Comparison of ENCODE assay signal across 8 mouse cellular contexts in genomic region chr5:135076931-135077505, GRCm38 (mm10). TPM values are rescaled to one million over a fixed set of nuclear protein-coding genes. Genes with fewer than 3 reads are reported as not detected.
DNase-seq lines count a peak whose midpoint lies in the region; ATAC-seq and TF ChIP-seq lines count a peak whose summit lies in the region.

No protein-coding gene starts in this region.

- in situ Hi-C loops in Patski (cut with MboI; ENCODE audit: low pct_unique_long_range_greater_than_20kb): no loop called here

- H3K27ac ChIP-seq in forebrain, embryonic 10.5 days: peak overlapping the region; percentile 96

- ATAC-seq in Patski: no peak
- no peak for ATAC-seq in erythroblast, adult 5-6 weeks (replicated peaks; ENCODE audit: low FRiP score, poor library complexity, severe bottlenecking)

- H3ac ChIP-seq in C2C12 (ENCODE audit: control insufficient read depth, insufficient read length, low read depth): no peak overlapping the region

- DNase-seq in Patski (ENCODE audit: low read depth, low spot score) (peak; percentile 7), liver (peak; percentile 20)
- DNase-seq in forebrain, embryonic 10.5 days (ENCODE audit: extremely low spot score, low spot score): peak; percentile 55
- DNase-seq in kidney, adult 18-20 months: peak; percentile 63
- DNase-seq in neural tube, embryonic 10.5 days (ENCODE audit: extremely low spot score, low spot score): peak; percentile 46
- no peak for DNase-seq in B cell, adult 2 months

- H3K36me3 ChIP-seq in C2C12 (ENCODE audit: control insufficient read depth, insufficient read depth): no peaks in the 10 kb centered on the region
- peaks cover 37% of the 10 kb centered on the region for H3K36me3 ChIP-seq in forebrain, embryonic 10.5 days (replicated peaks)

- H3K4me3 ChIP-seq in C2C12 (ENCODE audit: insufficient read depth, poor library complexity, severe bottlenecking): peak overlapping the region; percentile 34
- peak overlapping the region; percentile 98 for H3K4me3 ChIP-seq in forebrain, embryonic 10.5 days

- peaks cover 15% of the 10 kb centered on the region for H3K27me3 ChIP-seq in C2C12 (ENCODE audit: control insufficient read depth, insufficient read depth, insufficient read length)
- H3K27me3 ChIP-seq in Patski: no peaks in the 10 kb centered on the region
- peaks cover 16% of the 10 kb centered on the region for H3K27me3 ChIP-seq in forebrain, embryonic 10.5 days (ENCODE audit: poor library complexity, severe bottlenecking)

- no peaks in the 10 kb centered on the region for H3K9me3 ChIP-seq in forebrain, embryonic 10.5 days

- H3K79me3 ChIP-seq in C2C12 (ENCODE audit: low read depth): no peaks in the 10 kb centered on the region

- H3K79me2 ChIP-seq in C2C12 (ENCODE audit: control insufficient read depth, insufficient read depth): no peaks in the 10 kb centered on the region

- POLR2A ChIA-PET in Patski (lab: Charles Lee): interaction anchor here (1.4 kb wide), 1 partner anchor 8 kb away, joined by 4 read pairs; no protein-coding TSS in a partner anchor

- no peak for TF ChIP-seq CTCF in C2C12 (IDR thresholded peaks at IDR 0.05; ENCODE audit: control insufficient read depth, insufficient read depth, insufficient read length)
- TF ChIP-seq CTCF in Patski (IDR thresholded peaks at IDR 0.05): no peak

- 25% methylated on average over 14 of the region's 14 CpGs for WGBS in forebrain, embryonic 10.5 days

- H3K4me1 ChIP-seq in forebrain, embryonic 10.5 days: peaks cover 41% of the 10 kb centered on the region

- CTCF ChIA-PET in Patski (lab: Charles Lee): interaction anchor here (0.8 to 3.8 kb wide), 8 partner anchors 9 to 114 kb away, joined by 3 to 26 read pairs (median 6); no protein-coding TSS in a partner anchor

TF ChIP-seq in C2C12, 6 proteins besides CTCF, POLR2A, EP300 and RAD21:
- no peak for TF ChIP-seq MYOD1 (IDR thresholded peaks at IDR 0.05; ENCODE audit: control insufficient read depth, insufficient read length, low read depth)
- TF ChIP-seq USF1 (IDR thresholded peaks at IDR 0.05; ENCODE audit: low read depth): no peak
- no peak for TF ChIP-seq CEBPB (IDR thresholded peaks at IDR 0.05; ENCODE audit: low read depth)
- no peak for TF ChIP-seq MAX (IDR thresholded peaks at IDR 0.05)
- TF ChIP-seq FOSL1 (IDR thresholded peaks at IDR 0.05; ENCODE audit: insufficient read depth, low read length, poor library complexity, severe bottlenecking): no peak
- no peak for TF ChIP-seq MYOG (IDR thresholded peaks at IDR 0.05; ENCODE audit: control insufficient read depth, extremely low read depth, insufficient read length)

RNA-seq across cellular contexts. Expression of gene Vps37d, which starts 1.0 kb away (rescaled TPM):
- polyA plus RNA-seq in C2C12 (2012; fragmentation: generic; extraction: Trizol): 3.5 TPM
- 18.1 TPM for polyA plus RNA-seq in Patski (2021)
- polyA plus RNA-seq in forebrain, embryonic 10.5 days (2016; fragmentation: Nextera tagmentation; extraction: Ambion mirVana): 6.6 and 7.7 TPM in 2 replicates
- not detected in 2 replicates for total RNA-seq in erythroblast, adult 5-6 weeks (2015; ENCODE audit: low replicate concordance)
- not detected in 2 replicates for total RNA-seq in erythroblast, adult 5-6 weeks (2017; ENCODE audit: low replicate concordance)

RNA-seq across cellular contexts. Expression of gene Bud23, which starts 12.3 kb away (rescaled TPM):
- 63.8 TPM for polyA plus RNA-seq in C2C12 (2012; fragmentation: generic; extraction: Trizol)
- 58.7 TPM for polyA plus RNA-seq in Patski (2021)
- 172 and 176 TPM in 2 replicates for polyA plus RNA-seq in forebrain, embryonic 10.5 days (2016; fragmentation: Nextera tagmentation; extraction: Ambion mirVana)
- total RNA-seq in erythroblast, adult 5-6 weeks (2015; ENCODE audit: low replicate concordance): 23.4 and 30.9 TPM in 2 replicates
- total RNA-seq in erythroblast, adult 5-6 weeks (2017; ENCODE audit: low replicate concordance): 12.0 and 17.3 TPM in 2 replicates

RNA-seq across cellular contexts. Expression of gene Mlxipl, which starts 12.7 kb away (rescaled TPM):
- not detected for polyA plus RNA-seq in C2C12 (2012; fragmentation: generic; extraction: Trizol)
- polyA plus RNA-seq in Patski (2021): 2.8 TPM
- 4.0 and 4.1 TPM in 2 replicates for polyA plus RNA-seq in forebrain, embryonic 10.5 days (2016; fragmentation: Nextera tagmentation; extraction: Ambion mirVana)
- total RNA-seq in erythroblast, adult 5-6 weeks (2015; ENCODE audit: low replicate concordance): not detected in 2 replicates
- total RNA-seq in erythroblast, adult 5-6 weeks (2017; ENCODE audit: low replicate concordance): 0.51 TPM in 1 of 2 replicates, not detected in the other

RNA-seq across cellular contexts. Expression of gene Dnajc30, which starts 13.0 kb away (rescaled TPM):
- polyA plus RNA-seq in C2C12 (2012; fragmentation: generic; extraction: Trizol) (16.8 TPM), Patski (2021) (22.5 TPM)
- 25.0 and 26.1 TPM in 2 replicates for polyA plus RNA-seq in forebrain, embryonic 10.5 days (2016; fragmentation: Nextera tagmentation; extraction: Ambion mirVana)
- 1.5 and 7.9 TPM in 2 replicates for total RNA-seq in erythroblast, adult 5-6 weeks (2015; ENCODE audit: low replicate concordance)
- total RNA-seq in erythroblast, adult 5-6 weeks (2017; ENCODE audit: low replicate concordance): 2.2 and 4.6 TPM in 2 replicates

RNA-seq across cellular contexts. Expression of gene Stx1a, which starts 53.7 kb away (rescaled TPM):
- 5.3 TPM for polyA plus RNA-seq in C2C12 (2012; fragmentation: generic; extraction: Trizol)
- polyA plus RNA-seq in Patski (2021): 12.0 TPM
- polyA plus RNA-seq in forebrain, embryonic 10.5 days (2016; fragmentation: Nextera tagmentation; extraction: Ambion mirVana): 8.7 and 10.0 TPM in 2 replicates
- total RNA-seq in erythroblast, adult 5-6 weeks (2015; ENCODE audit: low replicate concordance): not detected in 2 replicates
- not detected in 2 replicates for total RNA-seq in erythroblast, adult 5-6 weeks (2017; ENCODE audit: low replicate concordance)

Comparison
In these comparisons a context has a peak if more than half of its experiments do, and no peak if none do; other contexts are left out.
1. DNase-seq: peak in Patski (single experiment), forebrain, embryonic 10.5 days (single experiment), kidney, adult 18-20 months (single experiment), liver (single experiment) and neural tube, embryonic 10.5 days (single experiment); none in B cell, adult 2 months (0 of 2).